ENCODE assay signal across 8 mouse cellular contexts in genomic region chr5:150665132-150665954, GRCm38 (mm10). TPM values are rescaled to one million over a fixed set of nuclear protein-coding genes. Genes with fewer than 3 reads are reported as not detected.
DNase-seq lines count a peak whose midpoint lies in the region; ATAC-seq and TF ChIP-seq lines count a peak whose summit lies in the region.

No protein-coding gene starts in this region.

- TF ChIP-seq CTCF in kidney, postnatal 0 days (IDR thresholded peaks at IDR 0.05; ENCODE audit: low read depth): peak; percentile 94

- H3K36me3 ChIP-seq in heart, embryonic 12.5 days: peaks cover 18% of the 10 kb centered on the region
- 0 out of 2 replicates have a peak, but pooled peaks cover 3% of the 10 kb centered on the region for H3K36me3 ChIP-seq in kidney, postnatal 0 days (ENCODE audit: insufficient read depth, low read length)
- peaks cover 12% of the 10 kb centered on the region for H3K36me3 ChIP-seq in liver, embryonic 11.5 days (ENCODE audit: control insufficient read depth, insufficient read depth, low read length)
- H3K36me3 ChIP-seq in stomach, embryonic 14.5 days (ENCODE audit: control insufficient read depth, insufficient read depth, low read length): peaks cover 15% of the 10 kb centered on the region

- peak; percentile 98 for ATAC-seq in erythroid progenitor cell, adult 5-6 weeks (replicated peaks; ENCODE audit: low FRiP score, poor library complexity, severe bottlenecking)
- peak; percentile 96 for ATAC-seq in heart, embryonic 12.5 days (ENCODE audit: insufficient number of reproducible peaks, low FRiP score)
- ATAC-seq in kidney, postnatal 0 days (replicated peaks; ENCODE audit: low FRiP score, low read depth): peak; percentile 98
- ATAC-seq in liver, embryonic 11.5 days (replicated peaks; ENCODE audit: low FRiP score): peak; percentile 98
- ATAC-seq in stomach, embryonic 14.5 days (ENCODE audit: insufficient number of reproducible peaks, insufficient read depth, low FRiP score, low read depth): peak; percentile 99

- H3K4me3 ChIP-seq in heart, embryonic 12.5 days: peak overlapping the region; percentile 98
- peak overlapping the region; percentile 90 for H3K4me3 ChIP-seq in kidney, postnatal 0 days (replicated peaks; ENCODE audit: low read depth, low read length)
- peak overlapping the region; percentile 81 for H3K4me3 ChIP-seq in liver, embryonic 11.5 days (ENCODE audit: low read depth, low read length)
- peak overlapping the region; percentile 99 for H3K4me3 ChIP-seq in stomach, embryonic 14.5 days (ENCODE audit: low read depth, low read length)

- H3K4me1 ChIP-seq in heart, embryonic 12.5 days (replicated peaks): peaks cover 14% of the 10 kb centered on the region
- H3K4me1 ChIP-seq in kidney, postnatal 0 days (replicated peaks; ENCODE audit: insufficient read depth, low read length): no peaks in the 10 kb centered on the region
- no peaks in the 10 kb centered on the region; the same call in 1 of the 2 replicates for H3K4me1 ChIP-seq in liver, embryonic 11.5 days (replicated peaks; ENCODE audit: control insufficient read depth, insufficient read depth, low read length)
- no peaks in the 10 kb centered on the region for H3K4me1 ChIP-seq in stomach, embryonic 14.5 days (ENCODE audit: control insufficient read depth, insufficient read depth, low read length)

- peak; percentile 99 for DNase-seq in CD4-positive helper T cell, adult 2 months (ENCODE audit: low read depth, low spot score)
- peak; percentile 99 for DNase-seq in brain, embryonic 18.5 days (ENCODE audit: low read depth, low spot score)
- peak; percentile 100 for DNase-seq in kidney, postnatal 0 days (ENCODE audit: low spot score)
- peak; percentile 90 for DNase-seq in liver, embryonic 11.5 days (ENCODE audit: low spot score)
- peak; percentile 99 for DNase-seq in naive thymus-derived CD4-positive, alpha-beta T cell, adult 2 months (ENCODE audit: low read depth)

- H3K9ac ChIP-seq in heart, embryonic 12.5 days: peak overlapping the region; percentile 94
- H3K9ac ChIP-seq in kidney, postnatal 0 days (ENCODE audit: low read depth, low read length): peak overlapping the region; percentile 88
- peak overlapping the region; percentile 86 for H3K9ac ChIP-seq in liver, embryonic 11.5 days (ENCODE audit: low read depth, low read length)
- peak overlapping the region; percentile 96 for H3K9ac ChIP-seq in stomach, embryonic 14.5 days (replicated peaks; ENCODE audit: low read depth, low read length)

- no peaks in the 10 kb centered on the region for H3K27me3 ChIP-seq in heart, embryonic 12.5 days (replicated peaks)
- H3K27me3 ChIP-seq in kidney, postnatal 0 days (ENCODE audit: insufficient read depth, low read length): no peaks in the 10 kb centered on the region
- no peaks in the 10 kb centered on the region for H3K27me3 ChIP-seq in liver, embryonic 11.5 days (replicated peaks; ENCODE audit: control insufficient read depth, insufficient read depth, low read length)
- no peaks in the 10 kb centered on the region for H3K27me3 ChIP-seq in stomach, embryonic 14.5 days (ENCODE audit: control insufficient read depth, insufficient read depth, low read length)

- whole genome bisulfite sequencing in heart, embryonic 12.5 days: under 1% methylated on average over 52 of the region's 52 CpGs
- WGBS in kidney, postnatal 0 days: under 1% methylated on average over 52 of the region's 52 CpGs
- under 1% methylated on average over 52 of the region's 52 CpGs for WGBS in liver, embryonic 11.5 days
- under 1% methylated on average over 52 of the region's 52 CpGs for WGBS in stomach, embryonic 14.5 days

- peak overlapping the region; percentile 99 for H3K27ac ChIP-seq in heart, embryonic 12.5 days (ENCODE audit: poor library complexity, severe bottlenecking)
- H3K27ac ChIP-seq in kidney, postnatal 0 days: peak overlapping the region; percentile 99
- peak overlapping the region; percentile 87 for H3K27ac ChIP-seq in liver, embryonic 11.5 days (ENCODE audit: low read depth, low read length)
- H3K27ac ChIP-seq in stomach, embryonic 14.5 days (ENCODE audit: low read length): peak overlapping the region; percentile 99

- H3K4me2 ChIP-seq in heart, embryonic 12.5 days: peak overlapping the region; percentile 75
- H3K4me2 ChIP-seq in kidney, postnatal 0 days (ENCODE audit: low read length): peak overlapping the region; percentile 57
- H3K4me2 ChIP-seq in liver, embryonic 11.5 days: peak overlapping the region; percentile 89
- H3K4me2 ChIP-seq in stomach, embryonic 14.5 days (replicated peaks; ENCODE audit: low read depth, low read length): peak overlapping the region; percentile 75

- H3K9me3 ChIP-seq in heart, embryonic 12.5 days (replicated peaks): no peaks in the 10 kb centered on the region
- no peaks in the 10 kb centered on the region for H3K9me3 ChIP-seq in kidney, postnatal 0 days (replicated peaks; ENCODE audit: low read length)
- H3K9me3 ChIP-seq in liver, embryonic 11.5 days (ENCODE audit: control insufficient read depth, low read length): no peaks in the 10 kb centered on the region
- H3K9me3 ChIP-seq in stomach, embryonic 14.5 days (ENCODE audit: control insufficient read depth, low read depth, low read length): no peaks in the 10 kb centered on the region

RNA-seq across cellular contexts. Expression of gene N4bp2l2, which starts 0.6 kb away (rescaled TPM):
- 63.1 and 109 TPM in 2 replicates for total RNA-seq in erythroid progenitor cell, adult 5-6 weeks (2015; ENCODE audit: low replicate concordance)
- 75.3 and 85.3 TPM in 2 replicates for total RNA-seq in erythroid progenitor cell, adult 5-6 weeks (2017; ENCODE audit: low replicate concordance)
- polyA plus RNA-seq in heart, embryonic 12.5 days (2016; fragmentation: Nextera tagmentation; extraction: Ambion mirVana): 38.0 and 42.2 TPM in 2 replicates
- polyA plus RNA-seq in kidney, postnatal 0 days (2015; fragmentation: Nextera tagmentation; extraction: Ambion mirVana): 40.9 and 45.1 TPM in 2 replicates
- polyA plus RNA-seq in liver, embryonic 11.5 days (2014; fragmentation: Nextera tagmentation; extraction: Ambion mirVana): 41.8 and 50.2 TPM in 2 replicates
- polyA plus RNA-seq in stomach, embryonic 14.5 days (2014; fragmentation: Nextera tagmentation; extraction: Ambion mirVana): 44.4 and 53.3 TPM in 2 replicates

RNA-seq across cellular contexts. Expression of gene Pds5b, which starts 8.2 kb away (rescaled TPM):
- 65.6 and 75.5 TPM in 2 replicates for total RNA-seq in erythroid progenitor cell, adult 5-6 weeks (2015; ENCODE audit: low replicate concordance)
- 45.8 and 47.3 TPM in 2 replicates for total RNA-seq in erythroid progenitor cell, adult 5-6 weeks (2017; ENCODE audit: low replicate concordance)
- 25.6 and 27.1 TPM in 2 replicates for polyA plus RNA-seq in heart, embryonic 12.5 days (2016; fragmentation: Nextera tagmentation; extraction: Ambion mirVana)
- polyA plus RNA-seq in kidney, postnatal 0 days (2015; fragmentation: Nextera tagmentation; extraction: Ambion mirVana): 20.1 and 20.7 TPM in 2 replicates
- polyA plus RNA-seq in liver, embryonic 11.5 days (2014; fragmentation: Nextera tagmentation; extraction: Ambion mirVana): 27.1 and 29.5 TPM in 2 replicates
- 52.9 and 55.6 TPM in 2 replicates for polyA plus RNA-seq in stomach, embryonic 14.5 days (2014; fragmentation: Nextera tagmentation; extraction: Ambion mirVana)

Comparison
In these comparisons a context has a peak if more than half of its experiments do, and no peak if none do; other contexts are left out.
1. Peak in every context shown above with its lines: DNase-seq, ATAC-seq, H3K4me3 ChIP-seq and H3K27ac ChIP-seq.